Mouse (Mus musculus): ENCODE measurements around the gene Olfr1491.

Gene Olfr1491

GRCm38 (mm10) chr19:13696968-13697367 is at the start of gene Olfr1491:
Gene Olfr1491, plus strand, starts transcription at chr19:13697268.
- in situ Hi-C loops (cut with MboI; ENCODE audit: low pct_unique_long_range_greater_than_20kb in 1 of 2, low sequenced_read_pairs in 2 of 2, unreplicated experiment in 1 of 2) = no loop called here

GRCm38 (mm10) chr19:13650791-13651190 is 46.3 kb upstream of the Olfr1491 start, which contains the start of gene Olfr1490:
Gene Olfr1490, plus strand, starts transcription at chr19:13651091.
- in situ Hi-C loops (cut with MboI; ENCODE audit: low pct_unique_long_range_greater_than_20kb in 1 of 2, low sequenced_read_pairs in 2 of 2, unreplicated experiment in 1 of 2) = no loop called here

GRCm38 (mm10) chr19:13722978-13723377 is 25.9 kb downstream of the Olfr1491 start, which contains the start of gene Olfr1493-ps1:
Gene Olfr1493-ps1, plus strand, starts transcription at chr19:13723278.
- in situ Hi-C loops (cut with MboI; ENCODE audit: low pct_unique_long_range_greater_than_20kb in 1 of 2, low sequenced_read_pairs in 2 of 2, unreplicated experiment in 1 of 2) = no loop called here

GRCm38 (mm10) chr19:13739428-13739827 is 42.4 kb downstream of the Olfr1491 start, which contains the start of gene Olfr1494:
Gene Olfr1494, plus strand, starts transcription at chr19:13739728.
- in situ Hi-C loops (cut with MboI; ENCODE audit: low pct_unique_long_range_greater_than_20kb in 1 of 2, low sequenced_read_pairs in 2 of 2, unreplicated experiment in 1 of 2) = no loop called here

GRCm38 (mm10) chr19:13749366-13749765 is 52.3 kb downstream of the Olfr1491 start:
- in situ Hi-C loops (cut with MboI; ENCODE audit: low pct_unique_long_range_greater_than_20kb in 1 of 2, low sequenced_read_pairs in 2 of 2, unreplicated experiment in 1 of 2) = no loop called here

All from mouse embryonic stem cell (cell line).